Mouse (Mus musculus) heart, embryonic 11.5 days (tissue): Measurements from ENCODE around the gene Rtkn. TPM values are rescaled to one million over a fixed set of nuclear protein-coding genes. Genes with fewer than 3 reads are reported as not detected.

Experiments used
- ATAC-seq: fragments of 200-750 bp; cut with Nextera tagmentation; replicated peaks from 2 replicates; pipeline ENCODE4 v1.8.0; 2017; ENCODE audit warnings: moderate library complexity; ENCODE audit not compliant: insufficient number of reproducible peaks, low FRiP score, low TSS enrichment
- H3K27ac ChIP-seq: fragments of 300-500 bp; sonication (generic); 2 replicates; pipeline ENCODE4 v1.5.1; 2014; ENCODE audit warnings: mild to moderate bottlenecking, low read depth, low read length
- H3K27me3 ChIP-seq: fragments of 300-500 bp; sonication (generic); 2 replicates; pipeline ENCODE4 v1.6.1; 2014; ENCODE audit warnings: mild to moderate bottlenecking, low read length, mixed read lengths; ENCODE audit not compliant: control insufficient read depth, insufficient read depth
- H3K36me3 ChIP-seq: fragments of 300-500 bp; sonication (generic); 2 replicates; pipeline ENCODE4 v1.6.1; 2014; ENCODE audit warnings: mild to moderate bottlenecking, low read length, moderate library complexity, mixed read lengths; ENCODE audit not compliant: control insufficient read depth, insufficient read depth
- H3K4me1 ChIP-seq: fragments of 300-500 bp; sonication (generic); 2 replicates; pipeline ENCODE4 v1.6.1; 2014; ENCODE audit warnings: low read length; ENCODE audit not compliant: control insufficient read depth, insufficient read depth
- H3K4me2 ChIP-seq: fragments of 300-500 bp; sonication (generic); 2 replicates; pipeline ENCODE4 v1.6.1; 2014; ENCODE audit warnings: mild to moderate bottlenecking, moderate library complexity
- H3K4me3 ChIP-seq: fragments of 300-500 bp; sonication (generic); 2 replicates; pipeline ENCODE4 v1.5.1; 2014; ENCODE audit warnings: low read depth, low read length
- H3K9ac ChIP-seq: fragments of 300-500 bp; sonication (generic); 2 replicates; pipeline ENCODE4 v1.6.1; 2014; ENCODE audit warnings: mild to moderate bottlenecking, low read depth, low read length, moderate library complexity
- H3K9me3 ChIP-seq: fragments of 300-500 bp; sonication (generic); replicated peaks from 2 replicates; pipeline ENCODE4 v1.6.1; 2016; ENCODE audit warnings: low read length; ENCODE audit not compliant: control insufficient read depth
- WGBS: fragments of 180-500 bp; shearing (Covaris S2); extraction: QIAGEN DNeasy Blood & Tissue Kit; methylation state at CpG from one replicate; pipeline ENCODE4 v1.1.7; 2014; ENCODE audit not compliant: insufficient replicate concordance; 5-methylcytosine and 5-hydroxymethylcytosine counted together
- polyA plus RNA-seq: library from polyadenylated mRNA; unstranded; fragments of >200 nt; fragmentation: Nextera tagmentation; extraction: Ambion mirVana; gene quantifications from 2 replicates; pipeline ENCODE4 v1.2.1, GENCODE M21; 2014

The Rtkn gene
- polyA plus RNA-seq, 1 experiment from 2014 or later = 10.8 TPM

GRCm38 (mm10) chr6:83132176-83132919 is 2.9 kb upstream of the Rtkn start:
- H3K4me2 ChIP-seq = no peak overlapping the region
- H3K36me3 ChIP-seq = no peaks in the 10 kb centered on the region
- H3K27ac ChIP-seq = no peak overlapping the region
- no peak for ATAC-seq
- no peak overlapping the region for H3K4me3 ChIP-seq
- 82% methylated on average over 9 of the region's 9 CpGs for WGBS
- H3K9me3 ChIP-seq = no peaks in the 10 kb centered on the region
- H3K4me1 ChIP-seq = peaks cover 11% of the 10 kb centered on the region
- H3K27me3 ChIP-seq = 0 out of 2 replicates have a peak, but pooled peaks cover 3% of the 10 kb centered on the region
- H3K9ac ChIP-seq = no peak overlapping the region

GRCm38 (mm10) chr6:83134226-83134625 is 1.0 kb upstream of the Rtkn start:
- Histone ChIP-seq H3K9ac (no peak overlapping the region), H3K9me3 (no peaks in the 10 kb centered on the region), H3K27me3 (0 out of 2 replicates have a peak, but pooled peaks cover 3% of the 10 kb centered on the region), H3K4me3 (no peak overlapping the region), H3K27ac (no peak overlapping the region), H3K4me1 (peaks cover 24% of the 10 kb centered on the region), H3K4me2 (no peak overlapping the region), H3K36me3 (no peaks in the 10 kb centered on the region)
- 64% methylated on average over 3 of the region's 3 CpGs for WGBS
- no peak for ATAC-seq

- H3K36me3 ChIP-seq = no peaks in the 10 kb centered on the region
- ATAC-seq = no peak
- H3K27me3 ChIP-seq = 0 out of 2 replicates have a peak, but pooled peaks cover 3% of the 10 kb centered on the region
- no peak overlapping the region for H3K27ac ChIP-seq
- H3K4me1 ChIP-seq = peaks cover 24% of the 10 kb centered on the region
- no peaks in the 10 kb centered on the region for H3K9me3 ChIP-seq
- H3K9ac ChIP-seq = peak overlapping the region; percentile 94
- WGBS = 2% methylated on average over 37 of the region's 37 CpGs
- peak overlapping the region; percentile 63 for H3K4me3 ChIP-seq
- peak overlapping the region; percentile 87 for H3K4me2 ChIP-seq
Measured at GRCm38 (mm10) chr6:83135571-83136161, 403 bp downstream of the Rtkn start.

- H3K27me3 ChIP-seq = 0 out of 2 replicates have a peak, but pooled peaks cover 3% of the 10 kb centered on the region
- no peaks in the 10 kb centered on the region for H3K9me3 ChIP-seq
- H3K4me2 ChIP-seq = peak overlapping the region; percentile 87
- no peaks in the 10 kb centered on the region for H3K36me3 ChIP-seq
- H3K9ac ChIP-seq = peak overlapping the region; percentile 94
- 0 out of 2 replicates have a peak, but pooled peaks have one; percentile 3 for ATAC-seq
- peak overlapping the region; percentile 63 for H3K4me3 ChIP-seq
- 17% methylated on average over 5 of the region's 5 CpGs for WGBS
- H3K27ac ChIP-seq = peak overlapping the region; percentile 99
- peaks cover 24% of the 10 kb centered on the region for H3K4me1 ChIP-seq
Measured at GRCm38 (mm10) chr6:83136291-83136880, 1.1 kb downstream of the Rtkn start.

- WGBS = 1% methylated on average over 25 of the region's 26 CpGs
- Histone ChIP-seq H3K9ac (peak overlapping the region; percentile 94), H3K4me3 (peak overlapping the region; percentile 63), H3K4me2 (peak overlapping the region; percentile 87), H3K36me3 (no peaks in the 10 kb centered on the region), H3K27me3 (0 out of 2 replicates have a peak, but pooled peaks cover 3% of the 10 kb centered on the region), H3K4me1 (peaks cover 31% of the 10 kb centered on the region), H3K9me3 (no peaks in the 10 kb centered on the region), H3K27ac (peak overlapping the region; percentile 99)
- peak; percentile 72 for ATAC-seq
Measured at GRCm38 (mm10) chr6:83136881-83137575, 1.8 kb downstream of the Rtkn start.

- Histone ChIP-seq H3K4me3 (peak overlapping the region; percentile 63), H3K27ac (peak overlapping the region; percentile 99), H3K9ac (peak overlapping the region; percentile 94), H3K9me3 (no peaks in the 10 kb centered on the region), H3K27me3 (0 out of 2 replicates have a peak, but pooled peaks cover 3% of the 10 kb centered on the region), H3K4me1 (peaks cover 36% of the 10 kb centered on the region), H3K36me3 (no peaks in the 10 kb centered on the region), H3K4me2 (peak overlapping the region; percentile 87)
- ATAC-seq = peak; percentile 78
- 0% methylated on average over 12 of the region's 12 CpGs for WGBS
Measured at GRCm38 (mm10) chr6:83137576-83137950, 2.3 kb downstream of the Rtkn start.

- Histone ChIP-seq H3K9me3 (no peaks in the 10 kb centered on the region), H3K27ac (peak overlapping the region; percentile 99), H3K4me1 (peaks cover 39% of the 10 kb centered on the region), H3K4me3 (peak overlapping the region; percentile 63), H3K36me3 (no peaks in the 10 kb centered on the region), H3K4me2 (peak overlapping the region; percentile 87), H3K27me3 (0 out of 2 replicates have a peak, but pooled peaks cover 3% of the 10 kb centered on the region), H3K9ac (peak overlapping the region; percentile 94)
- WGBS = 1% methylated on average over 11 of the region's 11 CpGs
- ATAC-seq = 0 out of 2 replicates have a peak, but pooled peaks have one; percentile 23
Measured at GRCm38 (mm10) chr6:83138056-83138455, 2.8 kb downstream of the Rtkn start.

- H3K27me3 ChIP-seq = 0 out of 2 replicates have a peak, but pooled peaks cover 3% of the 10 kb centered on the region
- WGBS = 83% methylated on average over 8 of the region's 8 CpGs
- no peaks in the 10 kb centered on the region for H3K9me3 ChIP-seq
- H3K27ac ChIP-seq = no peak overlapping the region
- peaks cover 39% of the 10 kb centered on the region for H3K4me1 ChIP-seq
- no peak overlapping the region for H3K4me2 ChIP-seq
- H3K36me3 ChIP-seq = no peaks in the 10 kb centered on the region
- no peak overlapping the region for H3K9ac ChIP-seq
- no peak for ATAC-seq
- H3K4me3 ChIP-seq = no peak overlapping the region
Measured at GRCm38 (mm10) chr6:83140044-83140443, 4.8 kb downstream of the Rtkn start.
